25 mouse cellular contexts compared by ENCODE assay signal in the genomic region with DNA sequence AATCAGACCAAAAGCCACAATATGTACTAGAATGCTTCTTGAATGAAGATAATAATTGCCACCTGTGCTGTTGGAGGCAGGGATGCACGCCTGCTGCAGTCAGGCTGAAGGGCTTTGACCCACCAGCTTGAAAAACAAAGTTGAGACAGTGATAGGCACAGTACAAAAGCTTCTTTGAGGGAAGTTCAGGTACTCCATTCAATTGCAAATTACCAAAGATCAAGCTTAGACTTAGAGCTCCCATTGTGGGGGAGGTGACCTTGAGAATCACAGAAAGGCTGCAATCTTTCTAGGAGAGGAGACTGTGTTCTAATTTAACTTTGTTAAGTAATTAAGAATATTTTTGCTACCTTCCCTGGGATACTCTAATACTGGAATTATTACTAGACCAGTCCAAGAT. TPM values are rescaled to one million over a fixed set of nuclear protein-coding genes. Genes with fewer than 3 reads are reported as not detected.
"Had no signal": no experiment of that assay in that cellular context is flagged by ENCODE, and none has a peak within 500 bp of the region (broad histone marks: within the 10 kb centered on the region; RNA-seq: fewer than 3 reads in every experiment).

No protein-coding gene starts in this region.

- H3K4me1 ChIP-seq: lung, embryonic 15.5 days; megakaryocyte, embryonic 14.5 days; midbrain, embryonic 13.5 days; midbrain, embryonic 15.5 days; neural tube, embryonic 12.5 days; stomach, embryonic 15.5 days had no signal

- ATAC-seq: lung, postnatal 0 days; midbrain, embryonic 13.5 days; midbrain, embryonic 15.5 days had no signal

- H3K36me3 ChIP-seq: lung, embryonic 15.5 days; midbrain, embryonic 13.5 days; midbrain, embryonic 15.5 days; neural tube, embryonic 12.5 days; stomach, embryonic 15.5 days had no signal

- H3K9me3 ChIP-seq: stomach, embryonic 15.5 days had no signal

- H3K4me3 ChIP-seq: lung, embryonic 15.5 days; megakaryocyte, embryonic 14.5 days; midbrain, embryonic 13.5 days; midbrain, embryonic 15.5 days; neural tube, embryonic 12.5 days; stomach, embryonic 15.5 days had no signal

- H3K4me2 ChIP-seq: lung, embryonic 15.5 days; midbrain, embryonic 11.5 days; midbrain, embryonic 13.5 days; midbrain, embryonic 15.5 days; neural tube, embryonic 12.5 days; stomach, embryonic 15.5 days had no signal

- H3K27ac ChIP-seq: lung, embryonic 15.5 days; macrophage; midbrain, embryonic 13.5 days; midbrain, embryonic 15.5 days; neural tube, embryonic 12.5 days; stomach, embryonic 15.5 days; stomach, postnatal 0 days had no signal

- DNase-seq: lung, adult 2 months; lung, postnatal 14 days; lung, postnatal 36 days; right cerebral cortex, postnatal 14 days; thymus, adult 2 months; thymus, postnatal 25 days; thymus, postnatal 4 days had no signal

- H3K9ac ChIP-seq: lung, embryonic 15.5 days; midbrain, embryonic 13.5 days; midbrain, embryonic 15.5 days; neural tube, embryonic 12.5 days; stomach, embryonic 15.5 days had no signal

- H3K27me3 ChIP-seq: lung, embryonic 15.5 days; megakaryocyte, embryonic 14.5 days; midbrain, embryonic 13.5 days; midbrain, embryonic 15.5 days; neural tube, embryonic 12.5 days; stomach, embryonic 15.5 days had no signal

RNA-seq across cellular contexts. Expression of gene Gm9513, which starts 20.4 kb away (rescaled TPM):
- total RNA-seq: megakaryocyte progenitor cell, adult 5-6 weeks; midbrain, postnatal 0 days; monocyte, adult 5-6 weeks; neutrophil, adult 5-6 weeks had no signal
- polyA plus RNA-seq: lung, adult 2 months; lung, embryonic 15.5 days; lung, postnatal 0 days; macrophage; midbrain, embryonic 11.5 days; midbrain, embryonic 13.5 days; midbrain, embryonic 15.5 days; midbrain, postnatal 0 days; neural tube, embryonic 12.5 days; neural tube, embryonic 14.5 days; spleen, adult 2 months; stomach, embryonic 15.5 days; stomach, postnatal 0 days; testis, adult 2 months; thymus, adult 2 months; urinary bladder, adult 2 months had no signal

RNA-seq across cellular contexts. Expression of gene Gm5615, which starts 45.9 kb away (rescaled TPM):
- total RNA-seq: megakaryocyte progenitor cell, adult 5-6 weeks; midbrain, postnatal 0 days; monocyte, adult 5-6 weeks; neutrophil, adult 5-6 weeks had no signal
- polyA plus RNA-seq: lung, adult 2 months; lung, embryonic 15.5 days; lung, postnatal 0 days; macrophage; midbrain, embryonic 11.5 days; midbrain, embryonic 13.5 days; midbrain, embryonic 15.5 days; midbrain, postnatal 0 days; neural tube, embryonic 12.5 days; neural tube, embryonic 14.5 days; spleen, adult 2 months; stomach, embryonic 15.5 days; stomach, postnatal 0 days; testis, adult 2 months; thymus, adult 2 months; urinary bladder, adult 2 months had no signal
